Mouse (Mus musculus): ENCODE results near the gene Dnah6.

DNA sequence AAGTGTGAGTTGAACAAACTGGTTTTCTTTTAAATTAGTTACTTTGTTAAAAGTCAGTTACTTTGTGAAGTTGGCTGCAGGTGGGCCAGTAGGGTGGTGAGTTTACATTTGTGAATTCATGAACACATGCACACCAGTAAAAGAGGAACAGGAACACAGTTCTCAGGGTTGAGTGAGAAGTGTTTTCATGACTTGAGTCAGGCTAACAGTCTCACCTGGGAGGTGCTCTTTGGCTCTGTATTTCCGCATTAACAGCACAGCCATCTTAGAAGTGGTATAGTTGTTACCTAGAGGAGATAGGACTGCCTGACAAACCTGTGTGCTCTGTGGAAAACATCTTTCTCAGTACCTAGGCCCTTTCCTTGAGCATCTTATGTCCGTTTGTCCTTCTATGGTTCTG lies 31.6 kb upstream of the Dnah6 start:
- TF ChIP-seq CTCF (IDR thresholded peaks at IDR 0.05; ENCODE audit: control insufficient read depth, insufficient read depth, low read length) = no peak
- no peak for TF ChIP-seq POLR2A (IDR thresholded peaks at IDR 0.05; ENCODE audit: borderline replicate concordance, control insufficient read depth, low read depth, low read length)
